22 mouse cellular contexts compared by ENCODE assay signal in genomic region chr2:75270115-75270514, GRCm38 (mm10).
DNase-seq lines count a peak whose midpoint lies in the region; ATAC-seq and TF ChIP-seq lines count a peak whose summit lies in the region.
"Had no signal": no experiment of that assay in that cellular context is flagged by ENCODE, and none has a peak within 500 bp of the region (broad histone marks: within the 10 kb centered on the region; RNA-seq: fewer than 3 reads in every experiment).

No protein-coding gene starts in this region.

- H3K9ac ChIP-seq in forebrain, embryonic 15.5 days (replicated peaks): no peak overlapping the region
- H3K9ac ChIP-seq in forebrain, postnatal 0 days: no peak overlapping the region
- no peak overlapping the region for H3K9ac ChIP-seq in midbrain, embryonic 13.5 days (replicated peaks)
- H3K9ac ChIP-seq: heart, embryonic 15.5 days; limb, embryonic 15.5 days; liver, embryonic 13.5 days; stomach, embryonic 15.5 days had no signal

- H3K4me2 ChIP-seq in forebrain, embryonic 15.5 days (replicated peaks): no peak overlapping the region
- no peak overlapping the region for H3K4me2 ChIP-seq in forebrain, postnatal 0 days (ENCODE audit: low read depth)
- H3K4me2 ChIP-seq in midbrain, embryonic 13.5 days (replicated peaks): no peak overlapping the region
- H3K4me2 ChIP-seq: heart, embryonic 15.5 days; limb, embryonic 15.5 days; liver, embryonic 13.5 days; midbrain, embryonic 11.5 days; stomach, embryonic 15.5 days had no signal

- no peak for ATAC-seq in forebrain, embryonic 15.5 days (replicated peaks)
- ATAC-seq in forebrain, postnatal 0 days: no peak
- no peak for ATAC-seq in midbrain, embryonic 13.5 days
- ATAC-seq: intestine, embryonic 16.5 days had no signal

- no peak for TF ChIP-seq CTCF in forebrain, postnatal 0 days (IDR thresholded peaks at IDR 0.05; ENCODE audit: low read depth)

- H3K27ac ChIP-seq in forebrain, embryonic 15.5 days (replicated peaks): peak overlapping the region; percentile 47
- H3K27ac ChIP-seq in forebrain, postnatal 0 days (ENCODE audit: low read depth, low read length): no peak overlapping the region
- H3K27ac ChIP-seq in midbrain, embryonic 13.5 days: 0 out of 2 replicates have a peak overlapping the region, but pooled peaks have one; percentile 66
- H3K27ac ChIP-seq in midbrain, embryonic 10.5 days (replicated peaks): no peak overlapping the region
- 0 out of 2 replicates have a peak overlapping the region, but pooled peaks have one; percentile 48 for H3K27ac ChIP-seq in limb, embryonic 10.5 days
- H3K27ac ChIP-seq: heart, embryonic 10.5 days; heart, embryonic 15.5 days; limb, embryonic 15.5 days; liver, embryonic 13.5 days; macrophage; stomach, embryonic 15.5 days had no signal

- no peak for DNase-seq in forebrain, postnatal 0 days
- no peak for DNase-seq in midbrain, embryonic 10.5 days (ENCODE audit: low spot score)
- no peak for DNase-seq in limb, embryonic 10.5 days (ENCODE audit: low spot score)
- no peak for DNase-seq in adrenal gland, postnatal 4 days (ENCODE audit: low spot score in 2 of 2)
- DNase-seq: B cell, adult 2 months; gastrocnemius, postnatal 14 days; heart, postnatal 36 days; layer of hippocampus, postnatal 36 days; liver, embryonic 13.5 days; lung, adult 18-20 months; lung, postnatal 10 days; right cerebral cortex, postnatal 25 days had no signal

- no peak overlapping the region for H3K4me3 ChIP-seq in forebrain, embryonic 15.5 days
- H3K4me3 ChIP-seq in forebrain, postnatal 0 days (ENCODE audit: low read depth, low read length): no peak overlapping the region
- H3K4me3 ChIP-seq in midbrain, embryonic 13.5 days (replicated peaks): no peak overlapping the region
- H3K4me3 ChIP-seq in midbrain, embryonic 10.5 days: no peak overlapping the region
- H3K4me3 ChIP-seq in limb, embryonic 10.5 days: no peak overlapping the region
- H3K4me3 ChIP-seq: erythroblast, embryonic 14.5 days; heart, embryonic 10.5 days; heart, embryonic 15.5 days; limb, embryonic 15.5 days; liver, embryonic 13.5 days; stomach, embryonic 15.5 days had no signal

- peaks cover 26% of the 10 kb centered on the region for H3K4me1 ChIP-seq in forebrain, embryonic 15.5 days
- peaks cover 10% of the 10 kb centered on the region for H3K4me1 ChIP-seq in forebrain, postnatal 0 days (ENCODE audit: insufficient read depth)
- H3K4me1 ChIP-seq in midbrain, embryonic 13.5 days (replicated peaks): peaks cover 19% of the 10 kb centered on the region
- H3K4me1 ChIP-seq in midbrain, embryonic 10.5 days: peaks cover 14% of the 10 kb centered on the region
- peaks cover 45% of the 10 kb centered on the region for H3K4me1 ChIP-seq in limb, embryonic 10.5 days
- H3K4me1 ChIP-seq: heart, embryonic 15.5 days; liver, embryonic 13.5 days; stomach, embryonic 15.5 days had no signal

- WGBS in forebrain, embryonic 15.5 days: 90% methylated on average over 4 of the region's 4 CpGs
- WGBS in forebrain, postnatal 0 days: 83% methylated on average over 4 of the region's 4 CpGs
- 85% methylated on average over 4 of the region's 4 CpGs for WGBS in midbrain, embryonic 13.5 days
- 84% methylated on average over 4 of the region's 4 CpGs for WGBS in midbrain, embryonic 10.5 days
- 81% methylated on average over 4 of the region's 4 CpGs for WGBS in limb, embryonic 10.5 days

- H3K36me3 ChIP-seq in forebrain, embryonic 15.5 days: no peaks in the 10 kb centered on the region
- no peaks in the 10 kb centered on the region for H3K36me3 ChIP-seq in forebrain, postnatal 0 days (ENCODE audit: insufficient read depth)
- H3K36me3 ChIP-seq in midbrain, embryonic 13.5 days: no peaks in the 10 kb centered on the region
- no peaks in the 10 kb centered on the region for H3K36me3 ChIP-seq in midbrain, embryonic 10.5 days
- no peaks in the 10 kb centered on the region for H3K36me3 ChIP-seq in limb, embryonic 10.5 days
- H3K36me3 ChIP-seq: heart, embryonic 10.5 days; heart, embryonic 15.5 days; limb, embryonic 15.5 days; liver, embryonic 13.5 days; stomach, embryonic 15.5 days had no signal

- no peaks in the 10 kb centered on the region for H3K27me3 ChIP-seq in forebrain, embryonic 15.5 days
- H3K27me3 ChIP-seq in forebrain, postnatal 0 days (ENCODE audit: insufficient read depth, low read length): no peaks in the 10 kb centered on the region
- H3K27me3 ChIP-seq in midbrain, embryonic 13.5 days: no peaks in the 10 kb centered on the region
- H3K27me3 ChIP-seq in midbrain, embryonic 10.5 days (ENCODE audit: low read depth, poor library complexity, severe bottlenecking): no peaks in the 10 kb centered on the region
- no peaks in the 10 kb centered on the region for H3K27me3 ChIP-seq in limb, embryonic 10.5 days (ENCODE audit: low read depth, poor library complexity, severe bottlenecking)
- H3K27me3 ChIP-seq: heart, embryonic 15.5 days; liver, embryonic 13.5 days; stomach, embryonic 15.5 days had no signal

- H3K9me3 ChIP-seq in forebrain, embryonic 15.5 days: no peaks in the 10 kb centered on the region
- H3K9me3 ChIP-seq in forebrain, postnatal 0 days (ENCODE audit: low read length): no peaks in the 10 kb centered on the region
- no peaks in the 10 kb centered on the region for H3K9me3 ChIP-seq in midbrain, embryonic 13.5 days
- H3K9me3 ChIP-seq in midbrain, embryonic 10.5 days (replicated peaks): no peaks in the 10 kb centered on the region
- no peaks in the 10 kb centered on the region for H3K9me3 ChIP-seq in limb, embryonic 10.5 days (replicated peaks)
- H3K9me3 ChIP-seq: heart, embryonic 10.5 days; heart, embryonic 15.5 days; limb, embryonic 15.5 days; liver, embryonic 13.5 days; stomach, embryonic 15.5 days had no signal

Comparison
In these comparisons a context has a peak if more than half of its experiments do, and no peak if none do; other contexts are left out.
1. H3K27ac ChIP-seq: peak in forebrain, embryonic 15.5 days (single experiment), midbrain, embryonic 13.5 days (single experiment) and limb, embryonic 10.5 days (single experiment); none in forebrain, postnatal 0 days (single experiment) and midbrain, embryonic 10.5 days (single experiment).